Mouse (Mus musculus): ENCODE data around the gene Ush2a.

Ush2a gene

DNA sequence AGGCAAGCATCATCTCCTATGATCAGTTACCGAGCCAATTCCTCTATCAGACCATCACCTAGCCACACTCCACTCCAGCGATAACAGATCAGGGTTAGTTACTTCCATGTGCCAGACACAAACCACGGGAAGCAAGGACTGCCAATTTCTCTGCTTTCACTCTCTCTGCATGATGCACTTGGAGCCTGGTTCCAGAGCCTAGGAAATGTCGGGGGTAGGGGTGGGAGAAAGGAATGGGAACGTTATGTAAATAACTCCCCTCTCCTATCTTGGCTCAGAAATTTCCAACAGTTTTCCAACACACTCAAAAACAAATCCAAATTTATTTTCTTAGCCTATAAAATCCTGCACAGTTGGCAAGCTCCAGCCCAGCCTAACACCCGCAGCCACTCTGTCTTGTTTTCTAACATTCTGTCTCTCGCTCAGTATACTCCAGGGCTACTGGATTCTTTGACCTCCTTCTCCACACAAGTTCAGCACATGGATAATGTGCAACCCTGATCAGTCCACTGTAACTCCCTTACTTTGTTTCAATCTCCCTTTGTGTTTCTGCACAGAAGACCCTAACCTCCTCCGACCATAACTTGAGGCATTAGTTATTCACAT is 515.8 kb downstream of the Ush2a start:
- DNase-seq, result peak; percentile 51 to 64

DNA sequence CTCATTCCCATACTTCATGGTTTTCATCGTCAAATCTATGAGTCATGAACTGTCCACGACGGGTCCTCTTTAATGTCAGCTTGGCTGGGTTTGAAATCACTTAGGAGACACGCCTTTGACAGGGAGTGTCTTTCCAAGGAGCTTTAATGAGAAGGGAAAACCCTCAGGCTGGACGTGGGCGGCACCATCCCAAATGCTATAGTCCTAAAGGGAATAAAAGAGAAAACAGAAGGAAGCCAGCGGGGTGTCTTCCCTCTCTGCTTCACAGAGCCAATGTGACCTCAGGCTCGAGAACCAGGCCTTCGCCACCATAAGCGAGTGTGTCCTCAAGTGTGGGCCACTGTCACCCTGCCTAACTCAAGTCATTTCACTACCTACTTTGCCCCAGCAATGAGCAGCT is 523.2 kb downstream of the Ush2a start:
- DNase-seq, result no peak

- peak in 1 of 2 experiments; percentile 25 for DNase-seq
These were observed 543.2 kb downstream of the Ush2a start for GRCm38 (mm10) chr1:188805069-188805468.

GRCm38 (mm10) chr1:188805852-188806251 is 544.0 kb downstream of the Ush2a start:
- DNase-seq, result peak; percentile 17 to 33

DNA sequence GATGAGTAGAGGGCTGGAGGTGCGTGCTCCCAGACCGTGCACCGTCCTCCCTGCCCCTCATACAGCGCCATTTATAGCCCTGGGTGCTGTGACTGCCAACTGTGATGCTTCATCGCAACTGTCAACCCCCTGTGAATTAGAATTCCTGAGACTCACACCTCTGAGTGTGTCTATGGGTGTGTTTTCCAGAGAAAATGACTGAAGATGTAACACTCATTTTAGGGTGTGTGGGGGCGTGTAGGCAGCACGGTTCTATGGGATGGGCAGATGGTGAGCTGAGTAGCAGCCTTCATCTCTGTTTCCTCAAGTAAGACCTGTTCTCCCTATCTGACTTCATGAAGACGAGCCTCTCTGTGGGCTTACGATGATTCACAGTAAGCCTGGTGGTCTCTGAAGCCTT is 548.8 kb downstream of the Ush2a start:
- DNase-seq, result no peak

GRCm38 (mm10) chr1:188815072-188815471 is 553.2 kb downstream of the Ush2a start:
- DNase-seq, result no peak

GRCm38 (mm10) chr1:188824195-188824594 is 562.4 kb downstream of the Ush2a start:
- no peak for DNase-seq

DNA sequence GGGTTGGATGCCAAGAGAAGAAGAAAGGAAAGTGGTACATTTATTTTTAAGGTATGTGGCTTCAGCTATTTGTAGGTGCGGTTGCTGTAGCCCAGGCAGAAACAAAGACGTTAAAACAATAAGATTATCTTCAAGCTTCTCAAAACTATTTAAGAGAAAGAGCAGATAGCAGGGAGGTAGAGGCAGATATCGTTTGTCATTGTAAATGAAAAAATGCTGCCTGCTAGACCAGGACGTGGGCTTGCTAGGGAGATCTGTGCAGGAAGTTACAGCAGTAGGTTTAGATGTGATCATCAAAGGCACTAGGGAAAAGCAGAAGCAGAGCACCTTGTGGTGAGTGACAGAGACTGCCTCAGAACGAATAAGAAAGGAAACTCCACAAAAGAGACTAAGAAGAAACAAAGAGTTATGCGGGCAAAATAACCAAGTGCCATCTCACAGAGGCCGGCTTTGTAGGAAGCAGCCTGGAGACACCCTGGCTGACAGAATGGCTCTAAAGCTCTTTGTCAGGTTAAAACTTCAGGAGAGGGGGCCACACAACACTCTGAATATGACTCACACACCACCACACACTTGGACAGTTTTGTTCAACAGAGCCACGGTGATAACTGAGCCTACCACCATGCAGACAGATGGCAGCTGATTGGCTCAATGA is 563.2 kb downstream of the Ush2a start:
- no peak for DNase-seq

GRCm38 (mm10) chr1:188830527-188831407 is 568.9 kb downstream of the Ush2a start:
- no peak for DNase-seq

DNA sequence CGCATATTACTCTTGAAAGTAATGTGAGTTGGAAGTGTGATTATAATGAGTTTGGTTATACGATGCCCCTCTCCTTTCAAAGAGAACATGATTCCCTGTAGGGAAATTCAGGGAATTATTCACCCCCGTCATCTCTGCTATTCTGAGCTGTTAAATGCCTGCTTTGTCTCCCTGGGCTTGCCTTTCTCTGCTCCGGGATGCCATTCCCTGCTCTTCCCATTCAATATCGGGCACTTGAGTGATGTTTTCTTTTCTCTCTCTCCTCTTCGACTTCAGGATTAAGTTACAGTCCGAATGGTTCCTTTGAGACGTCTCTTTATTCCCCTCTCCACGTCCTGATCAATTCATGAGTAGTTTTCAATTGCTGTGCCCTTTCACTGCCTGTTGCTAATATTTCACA is 572.1 kb downstream of the Ush2a start:
- DNase-seq, result no peak

- DNase-seq, result no peak
These were observed 572.9 kb downstream of the Ush2a start for GRCm38 (mm10) chr1:188834770-188835169.

DNA sequence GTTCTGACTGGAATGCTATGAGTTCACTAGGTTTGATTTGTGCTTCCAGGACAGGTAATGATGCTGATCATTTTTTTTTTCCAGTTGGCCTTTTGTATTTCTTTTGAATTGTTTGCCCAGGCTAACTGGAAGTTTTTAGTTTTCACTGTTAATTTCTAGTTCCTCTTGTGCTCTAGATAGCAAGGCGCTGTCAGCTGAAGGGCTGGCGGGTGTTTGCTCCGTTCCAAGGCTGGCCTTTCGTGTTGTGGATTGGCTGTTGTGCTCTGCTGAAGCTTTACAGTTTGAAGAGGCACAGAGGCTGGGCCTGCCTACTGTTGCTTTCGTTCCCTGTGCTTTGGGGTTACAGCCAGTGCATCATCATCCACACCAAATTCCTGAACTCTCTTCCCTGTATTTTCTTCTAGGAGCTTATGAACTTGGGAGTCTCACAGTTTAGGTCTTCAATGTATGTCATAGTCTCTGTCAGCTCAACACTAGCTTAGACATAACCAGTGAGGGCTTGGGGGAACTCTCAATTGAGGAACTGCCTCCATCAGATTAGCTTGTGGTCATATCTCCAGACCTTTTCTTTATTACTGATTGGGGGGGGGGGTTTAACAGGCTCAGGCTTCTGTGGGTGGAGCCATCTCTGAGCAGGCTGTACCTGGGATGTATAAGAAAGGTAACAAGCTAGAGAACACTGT is 575.9 kb downstream of the Ush2a start:
- no peak for DNase-seq

- no peak for DNase-seq
These were observed 585.4 kb downstream of the Ush2a start for GRCm38 (mm10) chr1:188847242-188847641.

DNA sequence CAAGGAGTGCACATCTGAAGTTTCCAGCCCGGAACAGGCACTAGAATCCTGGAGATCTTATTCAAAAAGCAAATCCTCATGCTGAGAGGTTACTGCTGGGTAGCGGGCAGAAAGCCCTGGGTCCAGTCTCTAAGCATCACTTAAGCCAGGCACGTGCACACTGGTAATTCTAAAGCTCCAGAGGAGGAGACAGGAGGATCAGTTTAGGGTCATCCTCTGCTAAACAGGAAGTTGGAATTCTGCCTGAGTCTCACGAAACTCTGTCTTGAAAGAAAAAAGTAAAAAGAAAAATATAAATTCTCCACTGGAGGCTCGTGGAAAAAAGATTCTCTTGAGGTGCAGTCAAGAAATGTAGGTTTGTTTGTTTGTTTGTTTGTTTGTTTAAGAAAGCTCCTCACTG is 591.0 kb downstream of the Ush2a start:
- no peak for DNase-seq

GRCm38 (mm10) chr1:188854240-188854639 is 592.4 kb downstream of the Ush2a start:
- no peak for DNase-seq

- no peak for DNase-seq
These were observed 593.2 kb downstream of the Ush2a start for GRCm38 (mm10) chr1:188855034-188855433.

GRCm38 (mm10) chr1:188859718-188860117 is 597.9 kb downstream of the Ush2a start:
- DNase-seq, result no peak

- peak in 1 of 2 experiments; percentile 19 for DNase-seq
These were observed 604.1 kb downstream of the Ush2a start for GRCm38 (mm10) chr1:188865881-188866280.

- no peak for DNase-seq
These were observed 604.7 kb downstream of the Ush2a start for GRCm38 (mm10) chr1:188866515-188866914.

DNA sequence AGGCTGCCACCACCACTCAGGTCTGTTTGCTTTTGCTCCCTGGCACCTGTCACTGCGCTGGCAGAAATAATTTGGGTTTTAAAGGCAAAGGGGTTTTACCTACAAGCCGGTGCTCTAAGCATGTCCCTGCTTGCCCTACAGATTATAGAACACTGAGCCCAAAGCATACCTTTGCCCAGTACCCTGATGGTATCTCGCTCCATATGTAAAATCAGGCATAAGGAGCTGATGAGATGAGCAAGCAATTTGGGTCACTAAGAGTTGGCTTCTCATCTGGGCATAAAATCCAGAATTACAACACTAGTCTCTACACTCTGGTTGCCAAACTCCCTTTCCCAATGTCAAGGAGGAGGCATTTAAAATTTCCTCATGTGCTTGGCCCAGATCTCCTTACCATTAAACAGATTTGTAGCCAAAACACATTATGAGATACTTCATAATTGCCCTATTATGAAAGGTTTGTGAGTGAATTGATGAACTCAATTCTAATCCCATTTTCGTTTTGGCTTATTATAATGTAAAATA is 616.8 kb downstream of the Ush2a start:
- peak; percentile 39 to 45 for DNase-seq

GRCm38 (mm10) chr1:188896906-188897551 is 635.2 kb downstream of the Ush2a start:
- DNase-seq, result no peak

- peak in 1 of 2 experiments; percentile 30 for DNase-seq
These were observed 642.3 kb downstream of the Ush2a start for GRCm38 (mm10) chr1:188904091-188904490.

Data from cerebellum, postnatal 10 days (tissue).